Mouse (Mus musculus) embryo, embryonic 11.5 days (tissue): ENCODE results near the gene Cyb561d2.
"Not testable (repeated sequence)": the region's sequence is repeated elsewhere in the genome, so short reads cannot be mapped to it uniquely, and the experiment has no call there.

Experiments
- DNase-seq: peaks from one replicate; pipeline ENCODE4 v3.0.0-alpha.2; 2012; ENCODE audit warnings: low read depth, low spot score

Gene Cyb561d2

GRCm38 (mm10) chr9:107541474-107542351, at the start of gene Cyb561d2, which contains the start of gene Nprl2:
Cyb561d2 (minus strand) TSS chr9:107542193.
Nprl2 (plus strand) TSS chr9:107542226.
- DNase-seq: peak; percentile 89

- DNase-seq: no peak
These were observed 48.7 kb upstream of the Cyb561d2 start for GRCm38 (mm10) chr9:107590773-107591060.

- DNase-seq: no peak
These were observed 48.2 kb upstream of the Cyb561d2 start for GRCm38 (mm10) chr9:107590058-107590772.

GRCm38 (mm10) chr9:107587833-107588639, 46.0 kb upstream of the Cyb561d2 start:
- no peak for DNase-seq

DNA sequence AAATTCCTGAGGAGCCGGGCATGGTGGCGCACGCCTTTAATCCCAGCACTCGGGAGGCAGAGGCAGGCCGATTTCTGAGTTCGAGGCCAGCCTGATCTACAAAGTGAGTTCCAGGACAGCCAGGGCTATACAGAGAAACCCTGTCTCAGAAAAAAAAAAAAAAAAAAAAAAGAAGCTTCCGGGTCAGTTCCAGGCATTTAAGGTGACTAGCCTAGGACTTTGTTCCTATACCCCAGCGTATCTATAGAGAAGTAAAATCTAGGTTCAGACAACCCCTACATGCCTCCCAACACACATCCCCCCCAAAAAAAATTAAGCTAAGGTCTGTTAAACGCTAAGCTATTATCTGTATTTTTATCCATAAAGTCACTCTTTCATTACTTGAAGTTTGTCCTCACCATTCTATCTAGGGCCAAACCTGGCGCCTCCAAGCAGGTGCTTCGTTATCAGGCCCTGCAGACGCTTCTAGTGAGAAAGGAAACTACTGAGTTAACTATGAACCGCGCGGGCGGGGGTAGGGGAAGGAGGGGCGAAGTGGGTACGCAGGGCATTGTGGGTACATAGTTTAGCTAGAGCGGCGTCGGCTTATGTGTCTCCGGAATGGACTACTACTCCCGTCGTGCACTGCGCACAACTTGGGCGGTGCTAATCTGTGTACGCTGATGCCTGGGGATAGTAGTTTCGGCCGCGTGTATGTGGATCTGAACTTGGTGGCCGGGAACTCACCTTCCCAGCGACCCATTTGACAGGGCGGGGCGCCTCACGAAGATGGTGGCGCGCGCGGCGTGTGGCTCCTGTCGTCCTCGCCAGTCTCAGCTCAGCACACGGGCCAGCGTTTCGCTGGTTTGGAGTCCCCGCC, 45.2 kb upstream of the Cyb561d2 start, which contains the start of gene Ifrd2:
Ifrd2 (plus strand) TSS at position 669 of the 859 bp plus-strand sequence.
- peak; percentile 93 for DNase-seq

DNA sequence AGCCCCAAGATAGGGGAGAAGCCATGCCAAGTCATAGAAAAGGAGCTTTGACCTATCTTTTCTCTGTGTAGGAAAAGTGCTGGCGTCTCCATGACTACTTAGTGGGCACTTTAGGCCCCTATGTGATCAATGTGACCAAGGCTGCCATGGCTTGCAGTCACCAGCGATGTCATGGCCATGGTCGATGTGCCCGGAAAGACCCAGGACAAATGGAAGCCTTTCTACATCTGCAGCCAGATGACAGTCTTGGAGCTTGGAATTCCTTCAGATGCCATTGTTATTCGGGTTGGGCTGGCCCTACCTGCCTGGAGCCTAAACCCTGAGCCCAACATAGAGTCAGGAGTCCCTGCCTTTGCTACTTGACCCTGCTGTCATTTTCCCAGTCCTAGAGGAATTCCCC, 44.5 kb upstream of the Cyb561d2 start:
- no peak for DNase-seq

DNA sequence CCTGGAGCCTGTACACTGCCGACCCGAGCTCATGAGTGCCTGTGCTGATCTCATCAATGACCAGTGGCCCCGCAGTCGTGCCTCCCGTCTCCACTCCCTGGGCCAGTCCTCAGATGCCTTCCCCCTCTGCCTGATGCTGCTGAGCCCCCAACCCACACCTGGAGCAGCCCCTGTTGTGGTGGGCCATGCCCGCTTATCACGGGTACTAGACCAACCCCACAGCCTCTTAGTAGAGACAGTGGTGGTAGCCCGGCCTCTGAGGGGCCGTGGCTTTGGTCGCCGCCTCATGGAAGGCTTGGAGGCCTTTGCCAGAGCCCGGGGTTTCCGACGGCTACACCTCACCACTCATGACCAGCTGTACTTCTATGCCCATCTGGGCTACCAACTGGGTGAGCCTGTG, 41.2 kb upstream of the Cyb561d2 start:
- no peak for DNase-seq

DNA sequence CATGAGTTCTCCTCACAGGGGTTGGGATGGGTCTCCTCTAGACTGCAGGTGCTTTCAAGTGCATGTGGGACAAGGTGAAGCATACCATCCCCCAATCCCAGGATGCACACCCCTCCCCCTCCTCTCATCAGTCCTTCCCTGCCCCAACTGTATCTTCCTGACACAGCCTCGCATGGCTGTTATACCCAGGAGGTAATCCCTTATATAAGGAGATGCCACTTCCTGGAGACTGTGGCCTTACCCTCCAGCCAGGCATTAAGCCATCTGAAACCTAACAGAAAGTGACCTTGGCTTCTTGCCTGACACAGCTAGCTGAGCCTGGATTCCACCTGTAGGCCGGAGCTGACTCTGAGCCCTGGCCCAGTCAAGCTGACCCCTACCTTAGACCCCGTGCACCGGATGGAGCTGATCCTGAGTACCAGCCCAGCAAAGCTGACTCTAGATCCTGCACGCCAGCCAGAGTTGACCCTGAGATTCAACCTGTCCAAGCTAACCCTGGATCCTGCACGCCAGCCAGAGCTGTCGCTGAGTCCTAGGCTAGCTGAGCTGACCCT, 40.6 kb upstream of the Cyb561d2 start:
- DNase-seq: no peak

GRCm38 (mm10) chr9:107581584-107581983, 39.6 kb upstream of the Cyb561d2 start:
- no peak for DNase-seq

DNA sequence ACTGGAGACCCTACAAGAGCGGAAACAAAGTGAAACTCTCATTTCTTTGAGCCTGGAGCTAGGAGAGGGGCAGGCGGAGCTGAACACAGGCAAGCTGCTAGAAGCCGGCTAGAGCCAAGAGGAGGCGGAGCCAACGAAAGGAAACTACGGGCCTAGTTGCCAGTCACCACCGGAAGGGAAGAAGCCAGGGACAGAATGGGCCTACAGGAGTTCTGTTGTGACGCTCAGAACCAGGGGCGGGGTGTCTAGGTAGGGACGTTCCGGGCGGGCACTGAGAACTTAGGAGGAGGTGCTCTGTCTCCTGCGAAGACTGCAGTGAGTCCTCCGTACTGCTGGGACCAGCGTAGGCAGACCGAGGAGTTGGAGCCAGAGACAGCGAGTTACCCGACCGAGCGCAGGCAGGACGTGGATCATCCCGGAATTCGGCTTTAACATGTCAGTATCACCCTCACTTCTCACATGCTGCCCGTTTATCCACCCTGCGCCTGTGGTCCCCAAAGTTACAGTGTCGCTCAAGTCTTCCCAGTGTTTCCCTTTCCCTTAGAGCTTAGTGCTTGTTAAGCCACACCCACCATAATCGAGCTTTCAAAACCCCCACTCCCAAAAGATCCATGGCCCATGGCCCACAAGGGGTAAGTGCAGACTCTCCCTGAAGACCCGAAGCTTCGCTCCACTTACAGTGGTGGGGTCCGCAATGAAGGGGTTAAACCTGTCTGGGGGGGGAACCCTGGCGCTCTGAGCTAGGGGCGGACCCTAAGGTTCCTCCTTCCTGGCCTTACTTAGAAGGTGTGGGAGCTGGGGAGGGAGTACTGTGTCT, 38.7 kb upstream of the Cyb561d2 start, which contains the start of gene Hyal3:
Hyal3 (plus strand) TSS at position 318 of the 817 bp plus-strand sequence.
- peak; percentile 61 for DNase-seq

GRCm38 (mm10) chr9:107579023-107579900, 37.3 kb upstream of the Cyb561d2 start:
- DNase-seq: no peak

DNA sequence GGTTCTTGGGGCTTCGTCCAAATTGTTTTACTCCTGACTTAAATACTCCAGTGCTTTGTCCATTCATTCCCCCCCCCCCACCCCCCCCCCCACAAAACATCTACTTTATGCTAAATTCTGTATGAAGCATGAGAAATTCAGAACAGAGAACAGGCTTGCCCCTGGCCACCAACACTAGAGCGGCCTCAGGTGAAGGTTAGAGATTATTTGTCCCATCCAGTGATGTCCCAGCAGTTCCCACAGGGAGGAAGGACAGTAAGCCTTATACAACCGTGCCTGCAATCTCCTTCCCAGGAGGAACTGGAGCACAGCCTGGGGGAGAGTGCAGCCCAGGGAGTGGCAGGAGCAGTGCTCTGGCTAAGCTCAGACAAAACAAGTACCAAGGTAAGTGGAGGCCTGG, 36.6 kb upstream of the Cyb561d2 start, which contains the start of gene Naa80:
Naa80 (plus strand) TSS at position 301 of the 400 bp plus-strand sequence.
- DNase-seq: no peak

DNA sequence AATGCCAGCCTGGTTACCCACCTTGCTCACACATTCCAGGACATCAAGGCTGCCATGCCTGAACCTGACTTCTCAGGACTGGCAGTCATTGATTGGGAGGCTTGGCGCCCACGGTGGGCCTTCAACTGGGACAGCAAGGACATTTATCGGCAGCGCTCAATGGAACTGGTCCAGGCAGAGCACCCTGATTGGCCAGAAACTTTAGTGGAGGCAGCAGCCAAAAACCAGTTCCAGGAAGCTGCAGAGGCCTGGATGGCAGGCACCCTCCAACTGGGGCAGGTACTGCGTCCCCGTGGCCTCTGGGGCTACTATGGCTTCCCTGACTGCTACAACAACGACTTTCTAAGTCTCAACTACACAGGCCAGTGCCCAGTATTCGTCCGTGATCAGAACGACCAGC, 35.9 kb upstream of the Cyb561d2 start:
- DNase-seq: no peak

DNA sequence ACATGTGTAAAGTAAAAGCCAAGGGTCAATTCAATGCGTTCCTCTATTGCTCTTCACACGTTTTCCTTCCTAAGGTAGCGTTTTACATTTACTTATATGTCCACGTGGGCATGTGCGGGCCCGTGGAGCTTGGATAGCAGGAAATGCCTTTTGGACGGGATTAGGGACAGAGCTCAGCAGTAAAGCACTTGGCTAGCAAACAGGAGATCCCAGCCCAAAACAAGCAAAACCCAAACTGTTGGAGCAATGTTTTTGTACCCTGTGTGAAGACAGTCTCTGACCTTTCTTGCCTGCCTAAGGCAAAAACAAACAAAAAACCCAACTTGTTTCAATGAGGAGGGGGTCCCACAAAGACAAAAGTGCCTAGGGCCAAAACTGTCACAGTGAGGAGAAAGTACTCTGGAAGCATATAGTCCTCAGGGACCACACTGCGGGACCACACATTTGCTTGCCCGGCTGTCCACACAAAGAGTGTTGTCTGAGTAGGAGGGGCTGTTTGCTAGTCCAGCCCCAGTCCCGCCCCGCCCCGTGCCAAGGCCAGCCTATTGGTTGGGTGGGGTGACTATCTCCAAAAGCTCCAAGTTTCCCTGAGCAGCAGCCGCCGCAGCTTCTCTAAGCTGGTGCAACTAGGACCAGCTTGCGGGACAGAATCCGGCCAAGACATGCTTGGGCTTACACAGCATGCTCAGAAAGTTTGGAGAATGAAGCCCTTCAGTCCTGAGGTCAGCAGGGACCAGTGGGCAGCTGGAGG, 34.5 kb upstream of the Cyb561d2 start, which contains the start of gene Hyal1:
Hyal1 (plus strand) TSS at position 571 of the 751 bp plus-strand sequence.
- DNase-seq: peak; percentile 73

DNA sequence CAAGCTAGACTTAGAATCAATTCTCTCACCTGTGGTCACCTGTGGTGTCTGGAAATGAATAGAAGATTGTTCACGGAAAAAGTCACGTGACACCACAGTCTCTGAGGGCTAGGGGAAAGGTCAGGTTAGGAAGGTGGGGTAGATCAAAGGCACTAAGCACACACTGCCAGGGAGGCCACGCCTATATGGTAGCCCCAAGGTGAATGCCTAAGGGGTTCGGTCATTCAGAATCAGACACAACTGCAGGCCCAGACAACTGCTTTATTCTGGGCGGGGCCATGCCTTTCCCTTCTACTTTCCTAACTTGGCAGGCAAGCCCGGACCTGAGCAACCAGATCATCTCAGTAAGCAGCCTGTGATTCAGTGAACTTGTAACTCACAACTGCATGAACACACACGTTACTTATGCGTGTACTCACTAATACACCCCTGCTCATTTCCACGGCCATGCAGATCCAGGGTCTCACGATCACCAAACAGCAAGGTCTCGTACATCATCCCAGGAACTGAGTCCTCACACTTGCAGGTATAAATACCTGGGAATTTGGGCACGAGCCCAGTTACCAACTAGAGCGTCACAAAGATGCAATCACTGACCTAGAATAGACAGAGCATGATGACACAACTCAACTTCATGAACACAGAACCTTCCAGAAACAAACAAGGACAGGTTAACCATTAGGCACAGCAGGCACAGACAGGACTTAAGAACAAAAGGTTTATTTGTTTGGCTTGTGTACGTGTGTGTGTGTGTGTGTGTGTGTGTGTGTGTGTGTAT, 33.8 kb upstream of the Cyb561d2 start:
- DNase-seq: no peak

DNA sequence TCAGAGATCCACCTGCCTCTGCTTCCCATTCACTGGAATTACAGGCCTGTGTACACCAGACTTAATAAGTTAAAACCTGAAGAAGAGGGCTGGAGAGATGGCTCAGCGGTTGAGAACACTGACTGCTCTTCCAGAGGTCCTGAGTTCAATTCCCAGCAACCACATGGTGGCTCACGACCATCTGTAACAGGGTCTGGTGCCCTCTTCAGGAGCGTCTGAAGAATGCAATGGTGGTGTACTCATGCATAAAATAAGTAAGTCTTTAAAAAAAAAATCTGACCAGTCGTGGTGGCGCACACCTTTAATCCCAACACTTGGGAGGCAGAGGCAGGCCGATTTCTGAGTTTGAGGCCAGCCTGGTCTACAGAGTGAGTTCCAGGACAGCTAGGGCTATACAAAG, 31.8 kb upstream of the Cyb561d2 start:
- DNase-seq: not testable (repeated sequence)

DNA sequence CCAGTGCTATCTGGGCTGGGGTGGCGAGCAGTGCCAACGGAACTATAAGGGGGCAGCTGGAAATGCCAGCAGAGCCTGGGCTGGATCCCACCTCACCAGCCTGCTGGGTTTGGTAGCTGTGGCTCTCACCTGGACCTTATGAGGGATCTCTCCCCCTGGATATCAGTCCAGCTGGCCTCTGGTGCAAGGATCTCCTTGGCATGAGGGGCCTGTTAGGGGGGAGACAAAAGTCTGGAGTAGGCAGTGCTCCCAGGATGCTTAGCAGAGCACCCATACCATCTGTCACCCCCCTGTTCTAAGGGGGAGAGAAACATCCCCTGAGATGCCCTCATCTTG, 30.3 kb upstream of the Cyb561d2 start:
- DNase-seq: no peak
